Mouse (Mus musculus) lung, adult 2 months (tissue): ENCODE data around the gene Calm1.

Source experiments
- CTCF ChIP-seq: fragments of 200-500 bp; IDR thresholded peaks from 2 replicates; pipeline ENCODE4 v1.5.1; 2011; ENCODE audit warnings: mild to moderate bottlenecking, low read length, control low read depth; ENCODE audit not compliant: insufficient read depth
- POLR2A ChIP-seq: fragments of 200-500 bp; IDR thresholded peaks from 2 replicates; pipeline ENCODE4 v1.6.1; 2011; ENCODE audit warnings: low read depth, mild to moderate bottlenecking, control low read depth, low read length, borderline replicate concordance; ENCODE audit errors: extremely low read depth

GRCm38 (mm10) chr12:100190802-100191201 lies 8.4 kb upstream of the Calm1 start:
- TF ChIP-seq CTCF (no peak), POLR2A (no peak)
